Mouse (Mus musculus) G1E-ER4 (cell line): ENCODE data around the gene Snrnp25. TPM values are rescaled to one million over a fixed set of nuclear protein-coding genes. Genes with fewer than 3 reads are reported as not detected.

Source experiments
- GATA1 ChIP-seq: IDR thresholded peaks from one replicate; pipeline ENCODE4 v1.8.0; 2012; ENCODE audit warnings: low read length, inconsistent platforms
- polyA plus RNA-seq: library from polyadenylated mRNA; stranded (reverse); fragments of >175 nt; gene quantifications from 2 replicates; pipeline ENCODE4 v1.2.3, GENCODE M21; 2012

Snrnp25 gene
- polyA plus RNA-seq, 1 experiment = 88.1 TPM

DNA sequence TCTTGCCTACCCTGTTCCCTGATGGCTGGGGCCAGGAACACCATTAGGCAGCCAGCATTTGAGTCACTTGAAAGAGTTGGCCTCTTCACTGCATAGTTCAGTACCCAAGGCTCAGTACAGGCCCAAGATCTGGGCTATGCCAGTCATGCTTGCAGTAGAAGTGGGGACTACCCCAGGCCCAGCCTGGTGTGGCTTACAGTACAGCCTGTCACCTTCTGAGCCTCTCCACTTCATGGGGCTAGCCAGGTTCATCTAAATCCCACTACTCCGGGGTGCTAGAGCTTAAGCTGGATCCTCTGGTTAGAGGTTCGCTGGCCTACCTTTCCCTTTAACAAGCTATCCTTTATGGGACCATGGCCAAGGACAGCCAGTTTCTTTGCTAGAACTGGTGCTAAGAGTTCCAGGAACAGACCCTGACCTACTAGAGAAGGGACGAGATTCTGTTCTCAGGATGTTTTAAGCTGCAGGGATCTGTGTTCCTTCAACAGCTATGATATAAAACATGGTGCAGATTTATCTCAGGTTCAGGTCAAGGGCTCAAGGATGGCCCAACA is 23.2 kb downstream of the Snrnp25 start:
- no peak for TF ChIP-seq GATA1

DNA sequence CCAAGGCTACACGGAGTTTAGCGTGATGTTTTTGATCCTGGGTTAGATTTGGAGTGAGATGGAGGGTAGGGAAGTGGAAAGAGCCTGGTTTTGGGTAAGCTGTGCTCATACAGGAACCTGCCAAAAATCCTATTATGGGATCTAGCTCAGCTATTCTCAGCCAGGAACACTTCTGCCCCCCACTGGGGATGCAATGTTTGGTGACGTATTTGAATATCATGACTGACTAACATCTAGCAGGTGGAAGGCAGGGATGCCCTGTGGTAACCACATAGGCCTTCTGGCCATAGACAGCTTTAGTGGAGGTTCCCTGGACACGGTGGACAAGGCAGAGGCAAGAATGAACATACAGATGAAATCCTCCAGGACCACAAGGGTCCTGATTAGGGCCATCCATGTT is 25.0 kb downstream of the Snrnp25 start:
- TF ChIP-seq GATA1 = no peak

DNA sequence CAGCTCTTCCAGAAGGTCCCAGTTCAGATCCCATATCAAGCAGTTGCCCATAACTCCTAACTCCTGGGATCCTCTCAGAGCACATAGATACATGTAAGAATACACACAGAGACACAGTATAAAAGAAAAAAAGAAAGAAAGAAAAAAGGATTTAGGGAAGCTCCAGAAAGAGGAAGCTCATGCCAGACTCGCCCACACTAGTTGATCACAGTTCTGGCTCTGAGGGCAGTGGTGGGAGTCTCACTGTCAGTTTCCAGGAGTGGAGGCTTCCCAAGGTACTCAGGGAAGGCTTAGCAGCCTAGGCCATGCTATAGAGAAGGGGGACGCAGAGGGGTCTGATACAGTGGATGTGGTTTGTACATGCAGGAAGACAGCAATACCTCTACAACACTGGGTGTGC is 25.9 kb downstream of the Snrnp25 start:
- no peak for TF ChIP-seq GATA1

DNA sequence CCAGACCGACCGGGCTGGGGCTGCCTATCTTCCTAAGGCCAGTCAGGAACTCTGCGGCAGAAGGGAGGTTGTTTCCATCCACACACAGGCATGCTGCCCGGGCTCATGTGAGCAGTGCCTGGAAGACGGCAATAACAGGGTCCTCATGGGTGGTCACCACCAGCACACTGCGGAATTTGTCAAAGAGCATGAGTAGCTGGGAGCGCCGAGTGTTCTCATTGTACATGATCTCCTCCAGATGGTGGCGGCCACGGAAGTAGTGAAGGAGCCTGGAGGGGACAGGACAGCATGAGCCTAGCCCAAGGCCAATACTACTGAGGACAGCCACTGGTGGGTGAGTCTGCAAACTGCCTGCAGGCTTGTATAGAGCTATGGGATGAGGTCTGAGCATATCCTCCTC is 27.6 kb downstream of the Snrnp25 start:
- no peak for TF ChIP-seq GATA1

DNA sequence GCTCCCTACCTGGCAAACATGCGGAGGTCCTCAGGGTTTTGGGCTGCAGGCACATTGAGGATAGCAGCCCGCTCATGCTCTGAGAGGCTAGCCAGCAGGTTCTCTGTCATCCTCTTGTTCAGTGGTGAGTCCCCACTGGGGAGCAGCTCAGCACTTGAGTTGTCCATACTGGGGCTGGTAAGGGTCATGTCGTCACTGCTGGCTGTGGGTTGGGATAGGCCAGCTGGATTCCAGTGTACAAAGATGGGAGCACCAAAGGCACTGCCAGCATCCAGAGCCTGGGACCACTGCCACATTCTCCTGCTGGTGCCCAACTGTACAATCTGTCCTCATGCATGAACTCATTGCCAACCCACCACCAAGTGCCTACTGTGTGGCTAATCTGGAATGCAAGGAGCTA is 28.7 kb downstream of the Snrnp25 start:
- TF ChIP-seq GATA1 = no peak

DNA sequence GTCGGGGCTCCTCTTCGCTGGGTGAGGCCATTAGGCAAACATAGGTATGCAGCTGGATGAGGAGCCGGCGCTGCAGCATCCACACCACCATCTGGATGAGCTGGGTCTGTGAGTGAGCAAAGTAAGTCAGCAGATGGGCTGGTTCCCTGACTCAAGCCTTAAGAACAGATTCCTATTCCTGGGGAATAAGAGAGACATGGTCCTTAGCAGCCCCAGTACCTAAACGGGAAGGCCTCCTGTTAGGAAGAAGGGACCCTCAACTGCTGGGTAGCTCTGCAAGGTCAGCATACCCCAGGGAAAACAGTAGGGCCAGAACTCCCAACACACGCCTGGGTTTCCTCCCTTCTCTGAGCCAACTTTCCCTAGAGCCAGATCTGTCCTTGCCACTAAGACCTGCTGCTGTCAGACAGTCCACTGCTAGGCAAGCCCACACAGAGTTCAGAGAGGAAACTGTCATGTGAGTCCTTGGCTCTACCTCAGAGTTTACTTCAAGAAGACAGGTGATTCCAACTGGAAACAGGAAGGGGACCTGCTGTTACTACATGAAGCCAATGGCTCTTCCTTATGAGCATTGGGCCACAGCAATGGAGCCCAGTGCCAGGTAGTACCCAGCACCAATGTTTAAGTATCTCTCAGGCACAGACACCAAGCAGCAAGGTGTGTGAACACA is 29.7 kb downstream of the Snrnp25 start:
- no peak for TF ChIP-seq GATA1

DNA sequence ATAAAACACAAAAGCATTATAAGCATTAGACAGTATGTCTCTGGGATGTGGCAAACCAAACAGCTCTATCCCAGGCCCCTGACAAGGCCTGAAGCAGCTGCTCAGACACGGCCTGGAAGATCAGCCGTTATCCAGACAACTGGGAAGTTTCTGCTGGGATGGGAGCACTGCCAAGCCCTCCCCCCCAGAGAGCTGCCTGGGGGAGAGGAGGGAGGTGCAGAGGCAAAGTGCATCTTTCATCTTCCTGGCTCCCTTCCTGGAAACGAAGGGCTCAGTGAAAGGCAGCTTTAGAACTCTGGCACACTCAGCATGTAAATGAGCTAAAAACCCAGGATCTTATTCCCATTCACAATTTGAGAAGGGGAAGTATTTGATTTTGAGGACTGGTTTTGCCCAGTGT is 30.4 kb downstream of the Snrnp25 start:
- no peak for TF ChIP-seq GATA1

DNA sequence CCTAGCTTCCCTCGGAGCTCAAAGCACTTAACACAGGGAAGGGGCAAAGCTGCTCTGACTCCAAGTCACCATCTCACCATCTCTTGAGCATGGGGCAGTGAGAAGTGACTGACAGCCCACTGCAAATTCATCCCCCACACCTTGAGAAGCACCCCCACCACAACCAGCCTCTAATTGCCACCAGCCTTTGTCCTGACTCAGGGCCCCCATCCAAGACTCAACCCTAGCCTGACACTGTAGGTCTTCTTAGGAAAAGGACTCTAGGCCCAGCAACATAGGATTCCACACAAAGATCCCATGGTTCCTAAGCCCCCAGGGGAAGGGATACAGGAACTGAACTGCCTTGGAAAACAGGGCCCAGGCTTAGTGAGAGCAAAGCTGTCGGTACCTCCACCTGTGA is 30.9 kb downstream of the Snrnp25 start:
- TF ChIP-seq GATA1 = no peak

DNA sequence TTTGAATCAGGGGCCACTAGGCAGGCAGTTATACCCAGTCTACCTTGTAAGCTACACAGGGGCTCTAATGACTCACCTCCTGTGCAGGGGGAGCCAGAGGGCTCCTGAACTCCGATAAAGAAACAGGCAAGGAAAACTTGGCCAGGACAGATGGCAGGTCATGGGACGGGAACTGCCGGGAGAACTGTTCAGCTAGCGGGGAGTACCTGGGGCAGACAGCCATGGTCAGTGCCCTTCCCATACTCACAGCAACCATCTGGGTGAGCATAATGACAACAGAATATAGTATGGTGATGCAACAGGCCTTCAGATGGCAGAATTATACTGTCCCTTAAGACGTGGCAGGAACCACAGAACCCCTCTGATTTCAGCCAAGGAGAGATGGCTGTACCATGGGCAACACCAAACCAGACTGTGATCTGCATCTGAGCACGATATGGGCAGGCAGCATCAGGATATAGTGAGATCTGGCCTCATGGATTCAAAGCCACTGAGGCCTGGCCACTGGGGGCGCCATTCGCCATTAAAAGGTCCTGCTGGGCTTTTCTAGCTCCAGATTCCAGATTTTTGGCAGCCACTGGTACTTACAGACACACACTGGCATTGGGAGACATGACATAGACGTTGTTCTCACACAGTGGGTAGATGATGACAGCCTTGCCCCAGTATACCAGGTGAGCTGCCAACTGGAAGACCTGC is 31.6 kb downstream of the Snrnp25 start:
- TF ChIP-seq GATA1 = no peak

DNA sequence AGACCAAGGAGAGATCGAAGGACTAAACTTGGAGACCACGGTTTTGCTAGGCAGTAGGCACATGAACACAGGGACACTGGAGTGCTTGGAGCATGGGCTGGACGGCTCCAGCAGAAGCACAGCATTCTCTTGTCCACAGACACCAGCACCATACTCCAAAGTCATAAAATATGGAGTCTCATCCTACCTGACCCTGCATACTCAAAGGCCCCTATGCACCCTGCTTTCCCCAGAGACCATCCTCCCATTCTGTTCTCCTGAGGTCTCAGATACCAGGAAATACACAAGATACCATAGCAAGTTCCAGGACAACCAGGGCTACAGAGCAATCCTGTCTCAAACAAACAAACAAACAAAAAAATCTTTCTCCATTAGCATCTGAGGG is 32.2 kb downstream of the Snrnp25 start:
- no peak for TF ChIP-seq GATA1

DNA sequence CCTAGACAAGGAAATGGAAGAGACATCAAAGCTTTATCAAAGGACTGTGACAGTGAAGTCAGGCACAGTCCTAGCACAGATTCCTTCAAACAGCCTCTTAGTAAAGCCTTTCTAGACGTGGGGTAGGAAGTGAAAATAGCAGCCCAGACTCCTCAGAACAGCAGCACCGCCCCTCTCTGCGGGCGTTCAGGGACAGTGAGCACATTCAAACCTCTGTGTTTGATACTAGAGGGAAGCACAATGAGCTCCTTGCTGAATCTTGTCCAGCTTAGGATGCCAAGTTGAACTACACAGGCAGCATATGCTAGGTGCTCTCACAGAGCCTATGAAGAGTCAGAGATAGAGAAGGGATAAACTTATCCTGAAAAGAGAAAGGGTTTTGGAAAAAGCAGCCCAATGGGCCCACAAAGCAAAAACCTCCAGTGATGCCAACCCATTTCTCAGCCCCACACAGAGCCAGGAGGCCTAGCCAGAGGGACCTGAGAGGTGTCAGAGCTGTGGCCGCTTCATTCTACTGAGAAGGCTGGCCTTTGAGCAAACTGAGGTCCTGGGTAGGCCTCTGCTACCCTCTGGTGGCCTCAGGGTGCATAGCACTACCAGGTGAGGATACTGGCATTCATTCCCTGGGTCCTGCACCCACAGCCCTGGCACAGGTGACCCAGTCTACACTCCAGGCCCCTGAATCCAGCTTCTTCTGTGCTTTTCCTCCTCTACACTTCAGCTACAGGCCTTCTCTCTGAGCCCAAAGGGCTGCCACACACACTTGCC is 33.1 kb downstream of the Snrnp25 start:
- TF ChIP-seq GATA1 = no peak

DNA sequence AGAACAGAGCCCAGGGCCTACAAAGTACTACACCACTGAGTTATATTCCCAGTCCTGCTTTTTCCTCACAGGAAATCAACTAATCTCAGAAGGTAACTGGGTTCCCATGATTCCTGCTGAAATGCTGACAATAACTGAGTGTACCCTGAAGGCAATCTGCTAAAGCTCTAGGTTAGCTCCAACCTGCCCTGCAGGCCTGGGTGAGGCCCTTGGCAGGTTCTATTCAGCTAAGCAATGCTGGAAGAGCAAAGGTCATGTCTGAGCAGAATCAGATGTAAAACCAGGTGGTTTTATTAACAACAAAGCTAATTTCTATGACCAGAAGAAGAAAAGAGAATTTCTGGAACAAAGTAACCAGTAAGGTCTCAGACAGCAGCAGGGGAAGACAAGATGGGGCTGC is 36.2 kb downstream of the Snrnp25 start:
- no peak for TF ChIP-seq GATA1

DNA sequence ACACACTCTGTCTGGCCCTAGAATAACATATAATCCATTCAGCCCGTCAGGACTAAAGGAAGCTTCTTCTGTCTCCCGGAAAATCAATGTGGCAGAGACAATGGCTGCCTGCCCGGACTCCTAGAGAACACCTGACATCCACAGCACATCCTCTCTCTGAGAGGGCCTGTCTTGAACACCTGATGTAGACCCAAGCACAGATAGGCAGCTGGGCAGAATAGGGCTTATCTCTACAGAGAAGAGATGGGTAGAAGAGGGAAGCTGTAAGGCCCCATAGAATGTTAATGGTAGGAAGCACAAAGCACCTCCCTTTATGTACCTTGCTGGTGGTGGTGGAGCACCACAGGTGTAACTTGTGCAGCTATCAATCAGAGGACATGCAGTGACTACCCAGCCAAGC is 37.0 kb downstream of the Snrnp25 start:
- no peak for TF ChIP-seq GATA1

DNA sequence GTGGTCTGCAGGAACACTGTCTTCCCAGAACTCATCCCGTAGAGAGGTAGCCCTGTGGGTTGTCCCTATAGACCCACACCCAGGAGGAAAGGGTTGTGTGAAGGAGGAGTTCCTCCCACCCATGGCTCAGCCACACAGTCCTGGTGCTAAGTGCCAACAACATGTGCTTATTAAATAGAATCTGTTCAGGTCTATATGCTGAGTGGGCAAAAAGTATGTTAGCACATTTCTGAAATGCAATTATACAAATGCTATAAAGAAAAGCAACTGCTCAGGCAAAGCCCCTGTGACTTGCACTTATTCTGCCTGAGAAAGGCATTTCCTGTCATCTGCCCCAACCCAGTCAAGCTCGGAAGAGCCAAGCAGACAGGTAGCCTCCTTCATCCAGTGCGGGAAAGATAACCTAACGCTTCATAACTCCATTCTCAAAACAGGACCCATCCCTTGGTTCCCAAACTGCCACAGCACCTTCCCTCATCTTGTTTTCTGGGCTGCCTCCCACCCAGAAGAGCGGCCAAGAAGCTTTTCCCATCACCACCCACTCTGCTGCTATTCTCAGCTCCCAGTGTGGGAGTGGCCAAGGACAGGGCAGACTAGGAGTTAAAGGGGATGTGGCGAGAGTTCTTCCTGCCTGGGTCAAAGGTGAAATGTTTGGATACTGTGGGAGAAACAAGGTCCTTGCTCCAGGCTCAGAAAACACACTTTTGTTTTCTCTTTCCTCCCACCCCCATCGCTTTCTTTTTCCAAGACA is 38.2 kb downstream of the Snrnp25 start:
- TF ChIP-seq GATA1 = no peak

DNA sequence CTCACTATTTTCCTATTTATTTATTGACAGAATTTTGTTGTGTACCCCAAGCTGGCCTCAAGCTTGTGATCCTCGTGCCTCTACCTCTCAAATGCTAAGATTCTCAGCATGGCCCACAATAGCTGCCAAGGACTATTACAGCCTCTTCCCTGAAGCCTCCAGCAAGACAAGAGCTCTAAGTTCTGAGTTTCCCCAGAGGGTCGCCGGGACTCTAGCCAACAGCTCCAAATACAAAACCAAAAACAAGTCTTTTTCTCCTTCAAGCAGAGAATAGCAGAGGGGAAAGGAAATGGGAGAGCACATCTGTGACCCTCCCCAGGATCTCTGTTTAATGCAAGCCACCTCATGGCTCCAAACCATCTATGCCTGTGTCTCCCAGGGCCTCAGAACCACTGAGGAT is 38.8 kb downstream of the Snrnp25 start:
- no peak for TF ChIP-seq GATA1

DNA sequence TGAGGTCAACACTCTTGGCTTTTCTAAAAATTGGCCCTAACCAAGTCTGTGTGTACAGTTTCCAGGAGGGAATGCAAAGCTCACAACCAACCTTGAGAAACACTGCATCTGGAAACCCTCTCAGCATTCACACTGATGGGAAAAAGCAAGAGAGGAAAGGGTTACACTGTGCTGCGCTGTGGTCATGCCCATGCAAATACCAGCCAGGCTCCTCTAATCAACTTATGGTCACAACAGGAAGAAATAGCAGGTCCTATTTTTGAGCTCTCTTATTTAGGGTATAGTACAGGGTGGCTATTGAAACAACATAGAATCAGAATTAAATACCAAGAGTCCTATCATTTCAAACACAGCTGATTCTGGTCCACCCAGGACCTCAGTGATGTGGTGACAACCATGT is 39.4 kb downstream of the Snrnp25 start:
- TF ChIP-seq GATA1 = no peak
